Mouse (Mus musculus) right cerebral cortex, postnatal 36 days (tissue): Measurements from ENCODE around the gene Ankrd10.
"Not testable (repeated sequence)": the region's sequence is repeated elsewhere in the genome, so short reads cannot be mapped to it uniquely, and the experiment has no call there.

Experiments
- DNase-seq, 2 experiments: peaks; one replicate each; pipeline ENCODE4 v3.0.0; 2022; ENCODE audit warnings: low spot score in 2 of 2, mixed read lengths in 1 of 2

The Ankrd10 gene

GRCm38 (mm10) chr8:11635611-11636081 is at the start of gene Ankrd10:
Gene Ankrd10, minus strand, starts transcription at chr8:11635757.
- peak; percentile 94 to 96 for DNase-seq

GRCm38 (mm10) chr8:11684558-11684957 is 49.0 kb upstream of the Ankrd10 start:
- DNase-seq, result no peak

- DNase-seq, result no peak
Measured at GRCm38 (mm10) chr8:11668308-11668707, 32.8 kb upstream of the Ankrd10 start.

GRCm38 (mm10) chr8:11666023-11666716 is 30.6 kb upstream of the Ankrd10 start:
- not testable (repeated sequence) for DNase-seq

- no peak for DNase-seq
Measured at GRCm38 (mm10) chr8:11661969-11662368, 26.4 kb upstream of the Ankrd10 start.

- no peak for DNase-seq
Measured at GRCm38 (mm10) chr8:11650021-11650420, 14.5 kb upstream of the Ankrd10 start.

- DNase-seq, result no peak
Measured at GRCm38 (mm10) chr8:11643123-11643522, 7.6 kb upstream of the Ankrd10 start.

GRCm38 (mm10) chr8:11640606-11641005 is 5.0 kb upstream of the Ankrd10 start:
- DNase-seq, result no peak

- DNase-seq, result no peak
Measured at GRCm38 (mm10) chr8:11637531-11637930, 2.0 kb upstream of the Ankrd10 start.

GRCm38 (mm10) chr8:11636324-11637057 is 934 bp upstream of the Ankrd10 start:
- DNase-seq, result peak; percentile 74 to 81

- peak; percentile 71 to 79 for DNase-seq
Measured at GRCm38 (mm10) chr8:11635012-11635577, 462 bp downstream of the Ankrd10 start.

GRCm38 (mm10) chr8:11634331-11635011 is 1.1 kb downstream of the Ankrd10 start:
- no peak for DNase-seq

GRCm38 (mm10) chr8:11633414-11633813 is 2.1 kb downstream of the Ankrd10 start:
- DNase-seq, result no peak

GRCm38 (mm10) chr8:11632406-11632805 is 3.2 kb downstream of the Ankrd10 start:
- DNase-seq, result no peak

GRCm38 (mm10) chr8:11629206-11629605 is 6.4 kb downstream of the Ankrd10 start:
- no peak for DNase-seq

GRCm38 (mm10) chr8:11628506-11629132 is 6.9 kb downstream of the Ankrd10 start:
- DNase-seq, result peak; percentile 55 to 73

GRCm38 (mm10) chr8:11627717-11628116 is 7.8 kb downstream of the Ankrd10 start:
- no peak for DNase-seq

GRCm38 (mm10) chr8:11625084-11625483 is 10.5 kb downstream of the Ankrd10 start:
- no peak for DNase-seq

- no peak for DNase-seq
Measured at GRCm38 (mm10) chr8:11619091-11619490, 16.5 kb downstream of the Ankrd10 start.

GRCm38 (mm10) chr8:11618063-11618462 is 17.5 kb downstream of the Ankrd10 start:
- DNase-seq, result no peak

GRCm38 (mm10) chr8:11616294-11616693 is 19.3 kb downstream of the Ankrd10 start:
- no peak for DNase-seq
